Mouse (Mus musculus): ENCODE data around the gene Gm17657.
A peak's percentile ranks its signal among the peaks of the same experiment; 100 is the strongest.

Gm17657 gene

DNA sequence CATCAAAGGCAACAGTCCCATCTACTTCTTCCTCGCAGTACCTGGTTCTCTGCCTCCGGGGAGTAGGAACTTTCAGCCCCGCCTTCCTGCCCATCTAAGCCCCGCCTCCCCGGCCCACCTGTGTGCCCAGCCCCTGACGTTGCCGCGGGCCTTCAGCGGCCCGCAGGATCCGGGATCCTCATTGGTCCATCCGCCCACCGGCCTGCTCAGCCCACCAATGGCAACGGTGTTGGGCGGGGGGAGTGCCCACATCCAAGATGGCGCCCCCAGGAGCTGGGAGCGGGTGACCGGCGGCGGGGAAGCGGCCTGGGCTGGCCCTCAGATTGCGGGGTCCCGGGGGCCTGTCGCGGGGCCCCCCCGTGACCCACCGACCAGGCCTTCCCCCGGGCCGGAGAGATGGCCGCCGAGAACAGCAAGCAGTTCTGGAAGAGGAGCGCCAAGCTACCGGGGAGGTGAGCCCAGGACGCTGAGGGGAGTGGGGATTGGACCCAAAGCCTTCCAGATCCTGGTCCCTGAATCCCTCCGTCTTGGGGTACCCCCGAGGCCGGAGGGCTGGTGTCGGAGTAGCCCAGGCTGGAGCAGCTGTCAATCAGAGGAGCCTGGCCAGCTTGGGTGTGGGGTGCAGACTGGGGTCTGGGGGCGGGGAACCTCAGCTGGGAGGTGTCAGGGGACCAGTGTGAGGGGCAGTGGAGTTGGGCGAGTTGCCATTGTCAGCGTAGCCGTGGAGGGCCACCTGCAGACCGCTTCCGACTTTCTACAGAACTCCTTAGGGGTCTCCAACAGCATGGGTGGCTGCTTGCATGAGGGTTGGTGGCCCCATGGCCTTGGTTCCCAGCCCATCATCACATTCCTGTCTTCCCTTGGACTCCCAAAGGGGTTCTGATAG, at the start of gene Gm17657, which contains the start of gene Tbc1d22b:
Gene Gm17657, minus strand, starts transcription at position 96 of the 886 bp plus-strand sequence.
Gene Tbc1d22b, plus strand, starts transcription at position 243 of the 886 bp plus-strand sequence.
- peak; percentile 95 for DNase-seq (ENCODE audit: low read depth, low spot score)

DNA sequence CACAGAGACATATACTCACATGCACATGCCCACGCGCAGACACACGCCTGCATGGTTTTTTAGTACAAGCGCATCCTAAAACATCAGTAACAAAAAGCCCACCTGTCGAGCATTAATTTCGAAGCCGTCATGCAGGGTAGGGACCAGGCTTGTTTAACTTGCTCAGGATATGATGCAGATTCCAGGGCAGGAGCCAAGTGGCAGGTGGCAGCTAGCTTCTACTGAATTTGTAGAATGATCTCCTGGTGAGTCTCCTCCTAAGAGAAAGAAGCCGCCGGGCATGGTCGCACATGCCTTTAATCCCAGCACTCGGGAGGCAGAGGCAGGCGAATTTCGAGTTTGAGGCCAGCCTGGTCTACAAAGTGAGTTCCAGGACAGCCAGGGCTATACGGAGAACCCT, 49.6 kb upstream of the Gm17657 start:
- DNase-seq (ENCODE audit: low read depth, low spot score), result no peak

DNA sequence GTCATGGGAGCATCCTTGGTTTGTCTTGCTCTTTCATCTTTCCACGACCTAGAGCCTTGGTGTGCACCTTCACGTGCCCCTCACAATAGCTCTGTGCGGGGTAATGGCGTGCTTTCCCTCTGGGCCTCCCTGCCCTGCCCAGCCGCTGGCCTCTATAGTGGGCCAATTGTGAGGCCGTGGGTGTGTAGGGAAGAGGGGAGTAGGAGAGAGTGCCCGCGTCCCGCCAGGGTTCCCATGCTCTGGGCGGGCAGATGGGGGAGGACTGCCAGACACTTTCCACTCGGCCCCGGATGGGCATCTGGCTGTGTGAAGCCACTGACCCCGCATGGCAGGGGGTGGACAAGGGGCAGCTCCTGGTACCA, 47.3 kb upstream of the Gm17657 start:
- no peak for DNase-seq (ENCODE audit: low read depth, low spot score)

DNA sequence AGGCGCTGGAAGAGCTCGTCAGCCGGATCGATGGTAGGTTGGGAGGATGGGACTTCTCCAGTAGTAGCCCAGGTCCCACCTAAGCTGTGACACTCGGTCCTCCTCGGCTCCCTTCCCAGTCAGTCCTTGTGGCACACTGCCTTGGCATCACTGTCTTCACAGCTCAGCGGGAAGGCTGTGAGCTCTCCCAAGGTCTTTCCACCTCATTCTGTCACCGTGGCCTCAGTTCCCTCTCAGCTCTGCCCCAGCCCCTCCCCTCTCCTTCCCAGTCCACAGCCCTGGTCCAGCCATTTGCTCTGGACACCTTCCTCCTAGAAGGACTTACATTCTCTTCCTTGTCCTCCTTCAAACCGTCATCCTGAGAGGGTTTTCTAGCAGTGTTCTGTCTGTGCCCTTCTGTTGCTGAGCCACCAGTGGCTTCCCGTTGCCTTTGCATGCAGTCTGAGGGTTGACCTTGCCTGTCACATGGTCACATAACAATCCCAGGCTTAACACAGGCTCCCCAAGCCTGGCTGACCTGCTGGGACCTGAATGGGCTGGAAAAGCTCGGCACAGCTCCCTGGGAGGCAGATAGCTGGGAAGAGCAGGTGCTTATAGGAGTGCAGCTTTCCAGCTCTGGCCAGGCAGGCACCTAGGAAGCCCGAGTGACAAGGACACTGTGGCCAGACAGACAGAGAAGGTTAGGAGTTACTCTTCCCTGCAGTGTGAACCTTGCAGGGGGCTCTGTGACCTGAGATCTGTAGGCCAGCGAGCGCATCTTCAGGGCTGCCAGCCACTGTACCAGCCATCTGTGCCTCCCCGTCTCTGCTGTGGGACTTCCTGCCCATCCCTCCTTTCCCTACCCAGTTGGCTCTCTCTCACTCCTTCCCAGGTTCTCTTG, 46.7 kb upstream of the Gm17657 start:
- no peak for DNase-seq (ENCODE audit: low read depth, low spot score)

DNA sequence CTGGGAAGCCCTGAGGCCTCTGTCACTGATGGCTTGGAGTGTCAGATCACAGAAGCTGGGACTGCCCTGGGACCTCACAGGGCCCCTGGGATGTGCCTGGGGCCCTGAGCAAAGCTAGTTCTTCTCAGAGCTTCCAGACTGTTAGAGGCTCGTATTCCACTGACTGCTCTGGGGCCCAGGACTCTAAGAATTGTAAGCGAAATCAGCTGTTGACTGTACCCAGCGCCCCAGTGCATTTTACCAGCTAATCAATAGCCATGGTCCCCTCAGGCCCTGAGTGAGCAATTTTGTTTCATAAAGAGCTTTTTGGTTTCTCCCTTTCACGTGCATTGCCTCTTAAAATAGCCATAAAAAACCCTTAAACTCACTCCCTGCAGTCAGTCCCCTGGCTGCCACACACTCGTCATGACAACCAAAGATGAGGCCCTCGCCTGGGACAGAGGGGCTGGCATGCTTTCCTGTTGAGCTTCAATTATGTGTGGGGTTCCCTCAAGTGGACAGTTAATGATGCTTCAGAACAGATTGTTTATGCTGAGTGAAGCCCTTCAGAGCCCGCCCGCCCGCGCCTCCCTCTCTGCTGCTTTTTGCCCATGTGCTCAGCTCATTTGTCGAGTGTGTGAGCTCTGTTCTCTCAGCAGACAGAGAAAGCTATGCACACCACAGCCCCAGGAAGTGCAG, 39.9 kb upstream of the Gm17657 start:
- peak; percentile 12 for DNase-seq (ENCODE audit: low read depth, low spot score)

DNA sequence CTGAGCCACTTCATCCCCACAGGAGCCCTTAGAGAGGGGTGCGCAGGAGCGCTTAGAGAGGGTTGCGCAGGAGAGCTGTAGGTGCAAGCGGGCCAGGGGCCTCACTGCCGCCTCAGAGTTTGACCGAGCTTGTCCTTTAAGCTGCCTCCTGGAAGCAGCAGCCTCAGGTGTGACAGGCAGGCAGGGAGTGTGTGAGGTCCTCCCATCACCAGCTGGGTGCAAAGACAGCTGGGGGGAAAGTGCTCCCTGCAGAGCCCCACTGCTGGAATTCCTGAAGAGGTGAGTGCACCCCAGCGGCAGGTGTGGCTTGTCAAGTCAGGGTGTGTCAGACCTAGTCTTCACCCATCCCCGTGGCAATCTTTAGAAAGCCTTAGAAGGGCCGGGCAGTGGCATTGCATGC, 37.5 kb upstream of the Gm17657 start:
- DNase-seq (ENCODE audit: low read depth, low spot score), result no peak

DNA sequence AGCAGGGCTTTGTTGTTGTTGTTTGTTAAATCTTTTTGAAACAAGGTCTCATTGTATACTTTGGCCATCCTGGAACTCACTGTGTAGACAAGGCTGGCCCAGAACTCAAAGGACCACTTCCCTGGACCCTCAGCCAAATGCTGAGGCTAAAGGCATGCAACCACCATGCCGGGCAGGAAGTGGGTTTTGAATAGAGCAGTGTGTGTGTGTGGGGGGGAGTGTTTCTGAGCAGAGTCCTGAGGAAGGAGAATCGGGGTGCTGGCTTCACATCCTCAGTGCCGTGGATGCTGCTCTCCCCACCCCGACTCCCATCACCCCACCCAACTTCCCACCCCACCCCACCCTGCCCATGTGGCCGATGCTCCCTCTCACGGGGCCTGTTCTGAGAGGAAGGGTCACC, 36.0 kb upstream of the Gm17657 start:
- DNase-seq (ENCODE audit: low read depth, low spot score), result no peak

DNA sequence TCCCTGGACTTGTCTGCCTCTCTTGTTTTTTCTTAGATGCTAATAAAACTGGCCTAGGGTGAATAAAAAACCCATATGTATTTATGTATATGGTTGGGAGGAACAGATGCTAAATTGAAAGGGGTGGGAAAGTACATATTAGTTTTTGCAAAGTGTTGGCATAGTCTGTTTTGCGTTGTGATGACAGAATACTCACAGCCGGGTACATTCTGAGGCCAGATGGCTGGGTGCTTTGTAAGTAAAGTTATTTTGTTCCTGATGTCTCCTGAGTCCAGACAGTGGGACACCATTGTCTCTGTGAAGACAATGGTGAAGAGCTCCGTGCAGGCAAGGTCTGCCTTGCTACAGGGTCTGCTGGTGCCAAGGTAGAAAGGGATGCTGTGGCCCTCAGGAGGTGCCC, 35.3 kb upstream of the Gm17657 start:
- DNase-seq (ENCODE audit: low read depth, low spot score), result no peak

DNA sequence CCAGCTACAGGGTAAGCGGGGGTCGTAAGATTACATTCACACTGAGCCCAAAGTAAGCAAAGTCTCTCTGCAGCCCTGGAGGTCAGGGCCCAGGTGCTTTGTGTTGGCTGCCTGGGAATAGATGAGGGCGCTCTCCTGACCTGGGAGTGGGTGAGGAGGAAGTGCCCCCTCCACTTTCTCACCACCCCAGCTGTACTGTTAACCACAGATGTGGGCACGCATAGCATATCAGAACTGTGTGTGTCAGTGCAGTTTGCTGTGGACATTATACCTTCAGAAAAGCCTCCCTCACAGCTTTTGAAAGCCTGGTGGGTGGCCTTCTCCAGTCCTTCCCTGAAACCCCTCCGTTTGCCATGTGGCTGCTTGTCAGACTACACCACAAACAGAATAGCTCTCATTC, 34.9 kb upstream of the Gm17657 start:
- no peak for DNase-seq (ENCODE audit: low read depth, low spot score)

DNA sequence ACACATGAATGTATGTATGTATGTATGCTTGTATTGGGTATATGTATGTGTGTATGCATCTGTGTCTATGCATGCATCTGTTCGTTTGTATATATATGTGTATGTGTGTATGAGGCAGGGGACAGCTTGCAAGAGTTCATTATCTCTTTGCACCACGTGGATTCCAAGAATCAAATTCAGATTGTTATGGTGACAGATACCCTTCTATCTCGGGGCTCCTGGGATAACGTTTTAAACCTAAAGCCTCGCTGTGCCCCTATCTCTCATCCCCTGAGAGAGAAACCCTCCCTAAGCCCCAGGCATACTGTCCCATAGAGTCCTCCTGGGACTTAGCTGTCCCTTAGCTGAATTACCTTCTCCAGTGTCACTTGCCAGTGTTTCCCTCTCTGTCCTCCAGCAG, 34.1 kb upstream of the Gm17657 start:
- DNase-seq (ENCODE audit: low read depth, low spot score), result no peak

GRCm38 (mm10) chr17:29579579-29580126, 30.2 kb upstream of the Gm17657 start:
- no peak for DNase-seq (ENCODE audit: low read depth, low spot score)

- no peak for DNase-seq (ENCODE audit: low read depth, low spot score)
Measured at GRCm38 (mm10) chr17:29569831-29570230, 20.4 kb upstream of the Gm17657 start.

DNA sequence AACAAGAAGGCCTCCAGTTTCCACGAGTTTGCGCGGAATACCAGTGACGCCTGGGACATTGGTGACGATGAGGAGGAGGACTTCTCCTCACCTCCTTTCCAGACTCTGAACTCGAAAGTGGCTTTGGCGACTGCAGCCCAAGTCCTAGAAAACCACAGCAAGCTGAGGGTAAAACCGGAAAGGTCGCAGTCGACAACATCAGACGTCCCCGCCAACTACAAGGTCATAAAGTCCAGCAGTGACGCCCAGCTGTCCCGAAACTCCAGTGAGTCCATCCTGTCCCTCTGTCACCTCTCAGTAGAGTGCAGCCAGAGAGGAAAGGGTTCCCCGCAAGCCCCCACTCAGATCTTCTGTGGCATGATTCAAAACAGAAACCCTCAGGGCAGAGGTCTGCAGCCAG, 19.0 kb upstream of the Gm17657 start:
- no peak for DNase-seq (ENCODE audit: low read depth, low spot score)

GRCm38 (mm10) chr17:29565521-29565920, 16.1 kb upstream of the Gm17657 start:
- DNase-seq (ENCODE audit: low read depth, low spot score), result no peak

DNA sequence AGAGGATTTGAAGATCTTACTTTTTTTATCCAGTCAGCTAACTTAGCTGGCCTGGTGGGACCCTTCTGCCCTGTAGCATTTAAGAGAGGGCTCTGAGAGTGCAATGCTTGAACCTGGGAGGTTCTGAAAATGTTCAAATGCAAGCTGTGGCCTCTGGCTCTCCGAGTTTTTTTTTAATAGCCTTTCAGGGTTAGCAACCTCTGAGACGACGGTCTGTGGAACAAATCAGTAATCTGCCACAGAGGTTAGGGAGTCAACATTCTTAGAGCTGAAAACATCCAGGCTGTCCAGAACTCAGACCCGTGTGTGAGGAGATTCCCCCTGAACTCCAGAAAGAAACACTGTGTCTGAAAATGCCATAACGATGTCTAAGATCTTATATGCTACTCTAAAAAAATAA, 9.0 kb upstream of the Gm17657 start:
- peak; percentile 5 for DNase-seq (ENCODE audit: low read depth, low spot score)

GRCm38 (mm10) chr17:29556893-29557292, 7.5 kb upstream of the Gm17657 start:
- DNase-seq (ENCODE audit: low read depth, low spot score), result no peak

DNA sequence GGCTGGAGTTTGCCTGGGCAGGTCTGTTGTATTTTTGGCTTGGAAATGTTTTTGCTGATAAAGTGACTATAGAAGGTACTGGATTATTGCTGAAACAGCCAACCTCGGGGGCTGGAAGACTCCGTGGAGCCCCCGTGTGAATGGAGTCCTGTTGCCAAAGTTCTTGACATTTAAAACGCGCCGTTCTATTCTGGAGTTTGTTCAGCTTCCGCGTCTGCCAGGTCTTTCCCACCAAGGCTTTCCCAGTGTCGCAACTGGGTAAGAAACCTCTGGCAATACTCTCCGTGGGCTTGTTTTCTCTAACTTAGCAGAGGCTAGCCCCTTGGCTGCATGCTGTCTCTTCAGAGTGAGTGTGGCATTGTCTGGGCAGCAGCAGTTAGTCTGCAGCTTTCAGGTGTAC, 7.0 kb upstream of the Gm17657 start:
- DNase-seq (ENCODE audit: low read depth, low spot score), result no peak

GRCm38 (mm10) chr17:29554176-29554575, 4.7 kb upstream of the Gm17657 start:
- no peak for DNase-seq (ENCODE audit: low read depth, low spot score)

DNA sequence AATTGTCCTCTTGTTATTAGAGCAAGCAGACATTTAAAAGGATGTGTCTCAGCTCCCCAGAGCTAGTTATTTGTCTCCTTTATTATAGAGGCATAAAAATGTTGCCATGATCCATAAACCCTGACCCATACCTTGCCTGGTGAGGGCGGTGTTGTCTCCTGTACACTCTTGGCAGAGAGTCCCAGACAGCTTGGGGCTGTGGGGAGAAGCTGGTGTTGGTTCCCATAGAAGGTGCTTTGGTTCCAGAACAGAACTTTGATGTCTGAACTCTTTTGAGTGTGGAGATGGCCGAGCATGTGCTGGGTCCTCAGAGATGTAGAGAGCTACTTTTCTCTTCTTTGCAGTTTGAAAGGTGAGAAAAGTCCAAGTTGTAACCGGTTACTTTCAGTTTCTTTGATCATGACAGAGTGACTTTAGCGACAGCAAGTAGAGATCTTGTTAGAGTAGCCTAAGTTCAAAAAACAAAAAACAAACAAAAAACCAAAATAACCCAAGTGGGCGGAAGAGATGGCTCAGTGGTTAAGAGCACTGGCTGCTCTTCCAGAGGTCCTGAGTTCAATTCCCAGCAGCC, 2.8 kb upstream of the Gm17657 start, which contains the start of gene Tmem217:
Gene Tmem217, minus strand, starts transcription at position 224 of the 571 bp plus-strand sequence.
- DNase-seq (ENCODE audit: low read depth, low spot score), result no peak

GRCm38 (mm10) chr17:29551019-29551418, 1.6 kb upstream of the Gm17657 start:
- no peak for DNase-seq (ENCODE audit: low read depth, low spot score)

GRCm38 (mm10) chr17:29548994-29549393, 444 bp downstream of the Gm17657 start:
- no peak for DNase-seq (ENCODE audit: low read depth, low spot score)
